Mouse (Mus musculus): ENCODE measurements at regions not wholly inside any gene's neighbourhood (a gene's known extent, or its start where the extent isn't known, plus 50 kb on each side); places are given as distances from the start of the nearest gene placed in this dataset.

DNA sequence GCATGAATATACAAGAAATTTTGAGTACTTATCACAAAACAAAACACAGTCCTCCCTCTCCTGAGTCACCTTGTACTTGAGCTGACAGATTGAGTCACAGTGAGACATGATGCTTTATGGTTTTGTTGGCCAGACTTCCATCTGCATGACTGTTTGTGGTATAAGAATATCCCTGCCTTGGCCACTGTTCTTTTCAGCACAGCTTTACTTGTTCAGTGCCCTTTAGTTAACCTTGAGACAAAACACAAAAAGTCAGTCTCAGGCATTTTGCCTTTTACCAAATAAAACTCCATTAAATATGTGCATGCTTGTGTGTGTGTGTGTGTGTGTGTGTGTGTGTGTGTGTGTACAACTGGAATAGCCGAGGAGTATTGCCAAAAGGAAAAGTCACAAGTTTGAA is 732.8 kb upstream of the Cited2 start:
- Histone ChIP-seq H3K4me1 (ENCODE audit: control insufficient read depth, insufficient read depth, low read length) (peaks cover 3% of the 10 kb centered on the region; the same call in 1 of the 2 replicates), H3K27ac (replicated peaks; ENCODE audit: insufficient read depth, low read depth, low read length) (no peak overlapping the region), H3K79me2 (ENCODE audit: control insufficient read depth, insufficient read depth, low read length) (no peaks in the 10 kb centered on the region), H3K27me3 (ENCODE audit: control insufficient read depth, insufficient read depth, low read length) (no peaks in the 10 kb centered on the region), H3K36me3 (ENCODE audit: control insufficient read depth, insufficient read depth, low read length) (no peaks in the 10 kb centered on the region), H3K9ac (ENCODE audit: low read depth, low read length) (no peak overlapping the region), H3K4me3 (ENCODE audit: insufficient read depth, low read depth, low read length) (no peak overlapping the region)
- TF ChIP-seq POLR2A (IDR thresholded peaks at IDR 0.05; ENCODE audit: extremely low read depth, insufficient read depth, low read length): no peak
- TF ChIP-seq CTCF (IDR thresholded peaks at IDR 0.05; ENCODE audit: low read depth, low read length): no peak
- WGBS: 88% methylated on average over 1 of the region's 1 CpGs
- no peak for DNase-seq (ENCODE audit: extremely low read depth, low read depth, low spot score)

DNA sequence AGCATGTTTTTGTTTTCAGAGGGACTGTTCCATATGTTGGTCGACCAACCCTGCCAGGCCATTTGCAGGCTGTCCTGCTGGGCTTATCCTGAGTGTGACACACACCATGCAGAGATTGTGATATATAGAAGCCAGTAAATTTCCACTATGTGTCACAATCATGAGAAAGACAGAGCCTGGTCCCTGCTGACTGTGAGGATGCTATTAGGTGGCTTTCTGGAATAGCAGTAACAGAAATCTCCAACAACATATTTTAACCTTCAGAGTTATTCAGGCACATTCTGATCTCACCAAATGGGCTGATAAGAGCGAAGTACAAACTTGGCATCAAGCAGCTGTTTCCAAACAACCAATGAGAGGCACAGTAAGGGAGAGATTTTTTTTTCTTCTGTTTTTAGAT is 729.2 kb upstream of the Cited2 start:
- no peaks in the 10 kb centered on the region for H3K36me3 ChIP-seq (ENCODE audit: control insufficient read depth, insufficient read depth, low read length)
- no peak overlapping the region for H3K4me3 ChIP-seq (ENCODE audit: insufficient read depth, low read depth, low read length)
- no peaks in the 10 kb centered on the region for H3K79me2 ChIP-seq (ENCODE audit: control insufficient read depth, insufficient read depth, low read length)
- no peak overlapping the region for H3K9ac ChIP-seq (ENCODE audit: low read depth, low read length)
- peak; percentile 40 for DNase-seq (ENCODE audit: extremely low read depth, low read depth, low spot score)
- H3K27me3 ChIP-seq (ENCODE audit: control insufficient read depth, insufficient read depth, low read length): no peaks in the 10 kb centered on the region
- WGBS: 60% methylated on average over 2 of the region's 2 CpGs
- TF ChIP-seq CTCF (IDR thresholded peaks at IDR 0.05; ENCODE audit: low read depth, low read length): no peak
- no peak overlapping the region for H3K27ac ChIP-seq (replicated peaks; ENCODE audit: insufficient read depth, low read depth, low read length)
- peaks cover 3% of the 10 kb centered on the region; the same call in 1 of the 2 replicates for H3K4me1 ChIP-seq (ENCODE audit: control insufficient read depth, insufficient read depth, low read length)

DNA sequence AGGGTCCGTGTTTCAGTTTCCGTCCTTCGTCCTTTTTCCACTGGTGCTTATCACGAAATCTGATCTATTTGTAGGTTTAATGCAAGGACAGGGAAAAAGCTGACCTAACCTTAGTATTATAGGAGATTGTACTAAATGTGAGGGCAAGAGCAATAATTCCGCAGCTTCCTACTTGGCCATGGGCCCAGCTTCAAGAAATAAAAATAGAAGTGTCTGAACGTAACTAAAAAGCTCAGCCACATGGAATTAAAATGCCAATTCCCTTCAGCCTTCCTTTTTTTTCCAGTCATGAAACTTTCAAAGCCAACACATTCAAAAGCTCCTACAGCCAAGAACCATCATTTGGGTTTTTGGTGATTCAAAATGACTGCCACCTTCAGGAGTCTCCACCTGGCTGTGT is 728.5 kb upstream of the Cited2 start:
- peak; percentile 7 for DNase-seq (ENCODE audit: extremely low read depth, low read depth, low spot score)
- 68% methylated on average over 6 of the region's 6 CpGs for WGBS
- no peak overlapping the region for H3K27ac ChIP-seq (replicated peaks; ENCODE audit: insufficient read depth, low read depth, low read length)
- no peaks in the 10 kb centered on the region for H3K27me3 ChIP-seq (ENCODE audit: control insufficient read depth, insufficient read depth, low read length)
- no peak overlapping the region for H3K9ac ChIP-seq (ENCODE audit: low read depth, low read length)
- H3K36me3 ChIP-seq (ENCODE audit: control insufficient read depth, insufficient read depth, low read length): no peaks in the 10 kb centered on the region
- peaks cover 3% of the 10 kb centered on the region; the same call in 1 of the 2 replicates for H3K4me1 ChIP-seq (ENCODE audit: control insufficient read depth, insufficient read depth, low read length)
- no peak overlapping the region for H3K4me3 ChIP-seq (ENCODE audit: insufficient read depth, low read depth, low read length)
- no peaks in the 10 kb centered on the region for H3K79me2 ChIP-seq (ENCODE audit: control insufficient read depth, insufficient read depth, low read length)
- TF ChIP-seq POLR2A (IDR thresholded peaks at IDR 0.05; ENCODE audit: extremely low read depth, insufficient read depth, low read length) (no peak), CTCF (IDR thresholded peaks at IDR 0.05; ENCODE audit: low read depth, low read length) (no peak)

DNA sequence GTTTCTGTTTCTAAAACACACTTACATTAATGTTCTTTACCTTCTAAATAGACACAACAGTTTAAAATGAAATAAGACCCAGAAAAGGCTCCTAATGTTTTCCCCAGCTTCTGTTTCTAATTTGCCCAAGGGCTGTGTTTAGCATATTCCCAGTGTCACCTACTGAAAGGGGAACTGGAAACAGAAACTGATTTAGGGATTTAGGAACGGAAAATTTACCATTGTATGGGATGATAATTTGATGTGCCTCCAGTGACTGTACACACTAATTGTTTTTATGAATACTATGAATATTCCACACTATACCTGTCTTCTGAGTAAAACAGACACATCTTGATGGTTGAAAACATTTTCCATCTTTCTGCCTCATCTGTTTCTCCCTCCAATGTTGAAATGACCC is 728.0 kb upstream of the Cited2 start:
- H3K27ac ChIP-seq (replicated peaks; ENCODE audit: insufficient read depth, low read depth, low read length): no peak overlapping the region
- H3K27me3 ChIP-seq (ENCODE audit: control insufficient read depth, insufficient read depth, low read length): no peaks in the 10 kb centered on the region
- no peaks in the 10 kb centered on the region for H3K79me2 ChIP-seq (ENCODE audit: control insufficient read depth, insufficient read depth, low read length)
- H3K9ac ChIP-seq (ENCODE audit: low read depth, low read length): no peak overlapping the region
- no peak overlapping the region for H3K4me3 ChIP-seq (ENCODE audit: insufficient read depth, low read depth, low read length)
- H3K36me3 ChIP-seq (ENCODE audit: control insufficient read depth, insufficient read depth, low read length): no peaks in the 10 kb centered on the region
- no peak for DNase-seq (ENCODE audit: extremely low read depth, low read depth, low spot score)
- 85% methylated on average over 1 of the region's 1 CpGs for WGBS
- no peak for TF ChIP-seq POLR2A (IDR thresholded peaks at IDR 0.05; ENCODE audit: extremely low read depth, insufficient read depth, low read length)
- no peak for TF ChIP-seq CTCF (IDR thresholded peaks at IDR 0.05; ENCODE audit: low read depth, low read length)
- H3K4me1 ChIP-seq (ENCODE audit: control insufficient read depth, insufficient read depth, low read length): peaks cover 3% of the 10 kb centered on the region; the same call in 1 of the 2 replicates

DNA sequence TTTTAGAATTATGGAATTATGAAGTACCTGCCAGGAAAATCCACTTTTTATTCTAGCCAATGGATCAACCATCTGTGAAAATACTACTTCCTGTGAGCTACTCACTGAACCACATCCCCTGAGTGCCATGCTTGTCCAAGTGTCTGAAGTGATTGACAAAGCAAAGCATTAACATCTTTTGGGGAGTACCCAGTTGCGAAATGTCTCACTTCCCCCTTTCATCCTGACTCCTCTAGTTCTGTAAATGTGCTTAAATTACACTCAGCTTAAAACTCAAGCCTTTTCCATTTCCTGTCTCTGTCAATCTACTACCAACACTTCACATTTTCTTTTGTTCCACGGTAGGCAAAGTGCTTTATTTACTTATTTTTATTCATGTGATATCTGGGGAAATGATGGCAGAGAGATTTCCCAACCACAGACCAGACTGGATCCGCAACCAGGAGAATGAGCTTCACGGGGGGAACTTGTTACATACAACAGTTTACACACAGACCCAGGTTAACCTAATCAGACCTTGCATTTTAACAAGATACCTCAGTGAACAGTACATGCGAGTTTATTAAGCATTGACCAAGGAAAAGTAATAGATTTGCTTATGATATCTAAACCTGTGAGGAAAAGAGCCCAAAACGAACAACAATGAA is 726.1 kb upstream of the Cited2 start:
- TF ChIP-seq CTCF (IDR thresholded peaks at IDR 0.05; ENCODE audit: low read depth, low read length) (no peak), POLR2A (IDR thresholded peaks at IDR 0.05; ENCODE audit: extremely low read depth, insufficient read depth, low read length) (no peak)
- WGBS: 79% methylated on average over 6 of the region's 6 CpGs
- Histone ChIP-seq H3K79me2 (ENCODE audit: control insufficient read depth, insufficient read depth, low read length) (no peaks in the 10 kb centered on the region), H3K4me3 (ENCODE audit: insufficient read depth, low read depth, low read length) (no peak overlapping the region), H3K27me3 (ENCODE audit: control insufficient read depth, insufficient read depth, low read length) (no peaks in the 10 kb centered on the region), H3K4me1 (ENCODE audit: control insufficient read depth, insufficient read depth, low read length) (peaks cover 3% of the 10 kb centered on the region; the same call in 1 of the 2 replicates), H3K9ac (ENCODE audit: low read depth, low read length) (no peak overlapping the region), H3K36me3 (ENCODE audit: control insufficient read depth, insufficient read depth, low read length) (no peaks in the 10 kb centered on the region), H3K27ac (replicated peaks; ENCODE audit: insufficient read depth, low read depth, low read length) (no peak overlapping the region)
- DNase-seq (ENCODE audit: extremely low read depth, low read depth, low spot score): peak; percentile 44

DNA sequence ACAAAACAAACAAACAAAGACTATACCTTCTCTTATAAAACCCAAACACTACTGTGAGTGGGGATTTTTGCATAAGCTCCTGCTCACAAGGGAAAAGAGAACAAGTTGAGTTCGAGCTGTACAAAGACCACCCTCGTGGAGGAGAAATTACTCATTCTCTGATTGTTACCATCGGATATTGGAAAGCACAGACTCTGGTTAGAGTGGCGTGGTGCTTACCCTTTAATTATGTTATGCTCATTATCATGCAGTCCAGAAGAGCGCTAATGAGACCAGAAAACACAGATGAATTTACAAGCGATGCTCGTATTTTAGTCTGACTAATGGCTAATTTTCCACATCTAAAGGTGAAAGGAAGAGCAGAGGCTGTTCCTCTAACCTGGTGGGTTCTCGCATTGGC is 721.7 kb upstream of the Cited2 start:
- Histone ChIP-seq H3K9ac (ENCODE audit: low read depth, low read length) (no peak overlapping the region), H3K36me3 (ENCODE audit: control insufficient read depth, insufficient read depth, low read length) (no peaks in the 10 kb centered on the region), H3K4me1 (ENCODE audit: control insufficient read depth, insufficient read depth, low read length) (no peaks in the 10 kb centered on the region; the same call in 1 of the 2 replicates), H3K4me3 (ENCODE audit: insufficient read depth, low read depth, low read length) (no peak overlapping the region), H3K27ac (replicated peaks; ENCODE audit: insufficient read depth, low read depth, low read length) (no peak overlapping the region), H3K27me3 (ENCODE audit: control insufficient read depth, insufficient read depth, low read length) (no peaks in the 10 kb centered on the region), H3K79me2 (ENCODE audit: control insufficient read depth, insufficient read depth, low read length) (no peaks in the 10 kb centered on the region)
- TF ChIP-seq POLR2A (IDR thresholded peaks at IDR 0.05; ENCODE audit: extremely low read depth, insufficient read depth, low read length) (no peak), CTCF (IDR thresholded peaks at IDR 0.05; ENCODE audit: low read depth, low read length) (no peak)
- WGBS: 90% methylated on average over 8 of the region's 8 CpGs
- DNase-seq (ENCODE audit: extremely low read depth, low read depth, low spot score): no peak
